Mouse (Mus musculus) midbrain, embryonic 16.5 days (tissue): ENCODE results near the gene Tsc22d2. TPM values are rescaled to one million over a fixed set of nuclear protein-coding genes. Genes with fewer than 3 reads are reported as not detected.

Experiments used
- ATAC-seq: fragments of 200-750 bp; cut with Nextera tagmentation; 2 replicates; pipeline ENCODE4 v1.8.0; 2017; ENCODE audit warnings: moderate TSS enrichment
- H3K27ac ChIP-seq: fragments of 300-500 bp; sonication (generic); 2 replicates; pipeline ENCODE4 v1.5.1; 2014; ENCODE audit warnings: mild to moderate bottlenecking, low read length, mixed read lengths
- H3K27me3 ChIP-seq: fragments of 300-500 bp; sonication (generic); 2 replicates; pipeline ENCODE4 v1.6.1; 2014; ENCODE audit warnings: low read depth, low read length, mixed read lengths; ENCODE audit not compliant: control insufficient read depth, insufficient read depth
- H3K36me3 ChIP-seq: fragments of 300-500 bp; sonication (generic); 2 replicates; pipeline ENCODE4 v1.6.1; 2014; ENCODE audit warnings: mild to moderate bottlenecking, low read length, moderate library complexity, mixed read lengths; ENCODE audit not compliant: control insufficient read depth, insufficient read depth
- H3K4me1 ChIP-seq: fragments of 300-500 bp; sonication (generic); 2 replicates; pipeline ENCODE4 v1.6.1; 2014; ENCODE audit warnings: mild to moderate bottlenecking, low read length, mixed read lengths; ENCODE audit not compliant: control insufficient read depth, insufficient read depth
- H3K4me2 ChIP-seq: fragments of 300-500 bp; sonication (generic); 2 replicates; pipeline ENCODE4 v1.6.1; 2014; ENCODE audit warnings: mild to moderate bottlenecking, low read length, mixed read lengths
- H3K4me3 ChIP-seq: fragments of 300-500 bp; sonication (generic); 2 replicates; pipeline ENCODE4 v1.5.1; 2014; ENCODE audit warnings: low read depth, mild to moderate bottlenecking, low read length, moderate library complexity, mixed read lengths
- H3K9ac ChIP-seq: fragments of 300-500 bp; sonication (generic); 2 replicates; pipeline ENCODE4 v1.6.1; 2014; ENCODE audit warnings: low read depth, low read length, mixed read lengths
- H3K9me3 ChIP-seq: fragments of 300-500 bp; sonication (generic); replicated peaks from 2 replicates; pipeline ENCODE4 v1.6.1; 2014; ENCODE audit warnings: mild to moderate bottlenecking, low read length, mixed read lengths; ENCODE audit not compliant: control insufficient read depth, poor library complexity, severe bottlenecking
- WGBS: fragments of 180-500 bp; shearing (Covaris S2); extraction: QIAGEN DNeasy Blood & Tissue Kit; methylation state at CpG from one replicate; pipeline ENCODE4 v1.1.7; 2014; 5-methylcytosine and 5-hydroxymethylcytosine counted together
- polyA plus RNA-seq: library from polyadenylated mRNA; unstranded; fragments of >200 nt; fragmentation: Nextera tagmentation; extraction: Ambion mirVana; gene quantifications from 2 replicates; pipeline ENCODE4 v1.2.1, GENCODE M21; 2015

Tsc22d2 gene
- polyA plus RNA-seq, result 7.2 and 8.5 TPM in 2 replicates

- no peaks in the 10 kb centered on the region for H3K9me3 ChIP-seq
- H3K4me2 ChIP-seq, result peak within 1 kb of the TSS; percentile 89
- WGBS, result under 1% methylated on average over 48 of the region's 52 CpGs
- H3K27ac ChIP-seq, result peak within 1 kb of the TSS; percentile 98
- H3K27me3 ChIP-seq, result no peaks in the 10 kb centered on the region
- no peaks in the 10 kb centered on the region for H3K36me3 ChIP-seq
- H3K4me3 ChIP-seq, result peak within 1 kb of the TSS; percentile 100
- peak within 1 kb of the TSS; percentile 91 for H3K9ac ChIP-seq
- peaks cover 20% of the 10 kb centered on the region for H3K4me1 ChIP-seq
- peak; percentile 85 for ATAC-seq
Measured at GRCm38 (mm10) chr3:58414234-58414938, at the start of gene Tsc22d2. Gene Tsc22d2 (plus strand): TSS chr3:58414715.

GRCm38 (mm10) chr3:58366756-58367155 lies 47.8 kb upstream of the Tsc22d2 start:
- Histone ChIP-seq H3K27ac (no peak overlapping the region), H3K36me3 (no peaks in the 10 kb centered on the region), H3K9me3 (no peaks in the 10 kb centered on the region), H3K9ac (no peak overlapping the region), H3K4me2 (no peak overlapping the region), H3K27me3 (no peaks in the 10 kb centered on the region), H3K4me3 (no peak overlapping the region), H3K4me1 (no peaks in the 10 kb centered on the region)
- no peak for ATAC-seq
- 78% methylated on average over 3 of the region's 3 CpGs for WGBS

GRCm38 (mm10) chr3:58370811-58371210 lies 43.7 kb upstream of the Tsc22d2 start:
- WGBS, result 97% methylated on average over 2 of the region's 2 CpGs
- Histone ChIP-seq H3K27me3 (no peaks in the 10 kb centered on the region), H3K4me1 (peaks cover 9% of the 10 kb centered on the region; the same call in 1 of the 2 replicates), H3K9ac (no peak overlapping the region), H3K4me2 (no peak overlapping the region), H3K27ac (no peak overlapping the region), H3K36me3 (no peaks in the 10 kb centered on the region), H3K9me3 (no peaks in the 10 kb centered on the region), H3K4me3 (no peak overlapping the region)
- no peak for ATAC-seq

- Histone ChIP-seq H3K4me3 (peak overlapping the region; percentile 18; the same call in 1 of the 2 replicates), H3K9me3 (no peaks in the 10 kb centered on the region), H3K9ac (no peak overlapping the region), H3K4me2 (peak overlapping the region; percentile 46), H3K27me3 (no peaks in the 10 kb centered on the region), H3K27ac (no peak overlapping the region), H3K4me1 (peaks cover 9% of the 10 kb centered on the region; the same call in 1 of the 2 replicates), H3K36me3 (no peaks in the 10 kb centered on the region)
- peak; percentile 94 for ATAC-seq
- 7% methylated on average over 9 of the region's 9 CpGs for WGBS
Measured at GRCm38 (mm10) chr3:58372066-58372904, 42.2 kb upstream of the Tsc22d2 start.

GRCm38 (mm10) chr3:58372905-58373208 lies 41.7 kb upstream of the Tsc22d2 start:
- Histone ChIP-seq H3K4me2 (peak overlapping the region; percentile 46), H3K27ac (no peak overlapping the region), H3K4me3 (no peak overlapping the region; the same call in 1 of the 2 replicates), H3K36me3 (no peaks in the 10 kb centered on the region), H3K9me3 (no peaks in the 10 kb centered on the region), H3K27me3 (no peaks in the 10 kb centered on the region), H3K9ac (no peak overlapping the region), H3K4me1 (peaks cover 9% of the 10 kb centered on the region; the same call in 1 of the 2 replicates)
- WGBS, result 5% methylated on average over 5 of the region's 5 CpGs
- ATAC-seq, result peak; percentile 54; the same call in 1 of the 2 replicates

GRCm38 (mm10) chr3:58374281-58374680 lies 40.2 kb upstream of the Tsc22d2 start:
- Histone ChIP-seq H3K4me3 (no peak overlapping the region), H3K4me1 (peaks cover 9% of the 10 kb centered on the region; the same call in 1 of the 2 replicates), H3K36me3 (no peaks in the 10 kb centered on the region), H3K27me3 (no peaks in the 10 kb centered on the region), H3K27ac (no peak overlapping the region), H3K4me2 (no peak overlapping the region), H3K9me3 (no peaks in the 10 kb centered on the region), H3K9ac (no peak overlapping the region)
- WGBS, result 90% methylated on average over 5 of the region's 5 CpGs
- ATAC-seq, result no peak

- Histone ChIP-seq H3K9ac (no peak overlapping the region), H3K27me3 (no peaks in the 10 kb centered on the region), H3K4me1 (peaks cover 9% of the 10 kb centered on the region; the same call in 1 of the 2 replicates), H3K27ac (no peak overlapping the region), H3K4me2 (no peak overlapping the region), H3K4me3 (no peak overlapping the region), H3K9me3 (no peaks in the 10 kb centered on the region), H3K36me3 (no peaks in the 10 kb centered on the region)
- ATAC-seq, result no peak
- WGBS, result 68% methylated on average over 3 of the region's 3 CpGs
Measured at GRCm38 (mm10) chr3:58376713-58377112, 37.8 kb upstream of the Tsc22d2 start.

- no peak for ATAC-seq
Measured at GRCm38 (mm10) chr3:58377589-58378134, 36.9 kb upstream of the Tsc22d2 start.

More at GRCm38 (mm10) chr3:58377589-58378134, 36.9 kb upstream of the Tsc22d2 start:
- H3K9me3 ChIP-seq, result no peaks in the 10 kb centered on the region
- no peak overlapping the region for H3K4me3 ChIP-seq
- no peaks in the 10 kb centered on the region for H3K36me3 ChIP-seq
- H3K27me3 ChIP-seq, result no peaks in the 10 kb centered on the region
- no peak overlapping the region for H3K4me2 ChIP-seq
- H3K27ac ChIP-seq, result no peak overlapping the region
- H3K9ac ChIP-seq, result no peak overlapping the region
- WGBS, result 44% methylated on average over 5 of the region's 5 CpGs
- H3K4me1 ChIP-seq, result 0 out of 2 replicates have a peak, but pooled peaks cover 1% of the 10 kb centered on the region
